Mouse (Mus musculus) embryo, embryonic 10.5 days (tissue): ENCODE data around the gene Nck2.
A peak's percentile ranks its signal among the peaks of the same experiment; 100 is the strongest.
"Not testable (repeated sequence)": the region's sequence is repeated elsewhere in the genome, so short reads cannot be mapped to it uniquely, and the experiment has no call there.

Source experiments
- DNase-seq: peaks from one replicate; pipeline ENCODE4 v3.0.0-alpha.2; 2015; ENCODE audit warnings: low spot score

Nck2 gene

GRCm38 (mm10) chr1:43534060-43534760 lies 89.8 kb downstream of the Nck2 start:
- no peak for DNase-seq

GRCm38 (mm10) chr1:43535519-43536000 lies 91.2 kb downstream of the Nck2 start:
- DNase-seq, result no peak

GRCm38 (mm10) chr1:43536266-43536665 lies 91.9 kb downstream of the Nck2 start:
- no peak for DNase-seq

- DNase-seq, result no peak
Observed at GRCm38 (mm10) chr1:43537021-43537420, 92.6 kb downstream of the Nck2 start.

GRCm38 (mm10) chr1:43537496-43537895 lies 93.1 kb downstream of the Nck2 start:
- DNase-seq, result no peak

GRCm38 (mm10) chr1:43538716-43539115 lies 94.3 kb downstream of the Nck2 start:
- DNase-seq, result no peak

GRCm38 (mm10) chr1:43539689-43540380 lies 95.5 kb downstream of the Nck2 start:
- DNase-seq, result no peak

- DNase-seq, result no peak
Observed at GRCm38 (mm10) chr1:43542339-43542738, 98.0 kb downstream of the Nck2 start.

GRCm38 (mm10) chr1:43547644-43548043 lies 103.3 kb downstream of the Nck2 start:
- DNase-seq, result no peak

GRCm38 (mm10) chr1:43548749-43549148 lies 104.4 kb downstream of the Nck2 start:
- peak; percentile 18 for DNase-seq

- DNase-seq, result no peak
Observed at GRCm38 (mm10) chr1:43550525-43550924, 106.1 kb downstream of the Nck2 start.

GRCm38 (mm10) chr1:43553989-43554679 lies 109.8 kb downstream of the Nck2 start:
- DNase-seq, result not testable (repeated sequence)

GRCm38 (mm10) chr1:43555222-43555974 lies 111.0 kb downstream of the Nck2 start:
- peak; percentile 45 for DNase-seq

- DNase-seq, result no peak
Observed at GRCm38 (mm10) chr1:43558329-43558728, 114.0 kb downstream of the Nck2 start.

- no peak for DNase-seq
Observed at GRCm38 (mm10) chr1:43559043-43559692, 114.8 kb downstream of the Nck2 start.

- no peak for DNase-seq
Observed at GRCm38 (mm10) chr1:43561085-43561484, 116.7 kb downstream of the Nck2 start.

GRCm38 (mm10) chr1:43562002-43562666 lies 117.8 kb downstream of the Nck2 start:
- no peak for DNase-seq

- DNase-seq, result no peak
Observed at GRCm38 (mm10) chr1:43565260-43565659, 120.9 kb downstream of the Nck2 start.

- DNase-seq, result no peak
Observed at GRCm38 (mm10) chr1:43566677-43567377, 122.4 kb downstream of the Nck2 start.

GRCm38 (mm10) chr1:43568824-43569223 lies 124.4 kb downstream of the Nck2 start:
- DNase-seq, result no peak
